Mouse (Mus musculus) forebrain, embryonic 10.5 days (tissue): ENCODE results near the gene Akap11. TPM values are rescaled to one million over a fixed set of nuclear protein-coding genes. Genes with fewer than 3 reads are reported as not detected.
A peak's percentile ranks its signal among the peaks of the same experiment; 100 is the strongest.

Experiments used
- DNase-seq: peaks from one replicate; pipeline ENCODE4 v3.0.0-alpha.2; 2017; ENCODE audit warnings: low spot score; ENCODE audit errors: extremely low spot score
- H3K27ac ChIP-seq: fragments of 300-500 bp; sonication (generic); 2 replicates; pipeline ENCODE4 v1.5.1; 2016; ENCODE audit warnings: mild to moderate bottlenecking
- H3K27me3 ChIP-seq: fragments of 300-500 bp; sonication (generic); 2 replicates; pipeline ENCODE4 v1.6.1; 2016; ENCODE audit warnings: mild to moderate bottlenecking; ENCODE audit not compliant: poor library complexity, severe bottlenecking
- H3K36me3 ChIP-seq: fragments of 300-500 bp; sonication (generic); replicated peaks from 2 replicates; pipeline ENCODE4 v1.6.1; 2016; ENCODE audit warnings: mild to moderate bottlenecking, moderate library complexity
- H3K4me1 ChIP-seq: fragments of 300-500 bp; sonication (generic); 2 replicates; pipeline ENCODE4 v1.6.1; 2016
- H3K4me3 ChIP-seq: fragments of 300-500 bp; sonication (generic); 2 replicates; pipeline ENCODE4 v1.5.1; 2016; ENCODE audit warnings: mild to moderate bottlenecking, moderate library complexity
- H3K9me3 ChIP-seq: fragments of 300-500 bp; sonication (generic); 2 replicates; pipeline ENCODE4 v1.6.1; 2016; ENCODE audit warnings: mild to moderate bottlenecking, moderate library complexity
- WGBS: fragments of 180-500 bp; shearing (Covaris S2); methylation state at CpG from one replicate; pipeline ENCODE4 v1.1.7; 2016; 5-methylcytosine and 5-hydroxymethylcytosine counted together
- polyA plus RNA-seq: library from polyadenylated mRNA; unstranded; fragments of >200 nt; fragmentation: Nextera tagmentation; extraction: Ambion mirVana; gene quantifications from 2 replicates; pipeline ENCODE4 v1.2.1, GENCODE M21; 2016

Gene Akap11
- polyA plus RNA-seq, 1 experiment from 2014 or later = 18.7 TPM

DNA sequence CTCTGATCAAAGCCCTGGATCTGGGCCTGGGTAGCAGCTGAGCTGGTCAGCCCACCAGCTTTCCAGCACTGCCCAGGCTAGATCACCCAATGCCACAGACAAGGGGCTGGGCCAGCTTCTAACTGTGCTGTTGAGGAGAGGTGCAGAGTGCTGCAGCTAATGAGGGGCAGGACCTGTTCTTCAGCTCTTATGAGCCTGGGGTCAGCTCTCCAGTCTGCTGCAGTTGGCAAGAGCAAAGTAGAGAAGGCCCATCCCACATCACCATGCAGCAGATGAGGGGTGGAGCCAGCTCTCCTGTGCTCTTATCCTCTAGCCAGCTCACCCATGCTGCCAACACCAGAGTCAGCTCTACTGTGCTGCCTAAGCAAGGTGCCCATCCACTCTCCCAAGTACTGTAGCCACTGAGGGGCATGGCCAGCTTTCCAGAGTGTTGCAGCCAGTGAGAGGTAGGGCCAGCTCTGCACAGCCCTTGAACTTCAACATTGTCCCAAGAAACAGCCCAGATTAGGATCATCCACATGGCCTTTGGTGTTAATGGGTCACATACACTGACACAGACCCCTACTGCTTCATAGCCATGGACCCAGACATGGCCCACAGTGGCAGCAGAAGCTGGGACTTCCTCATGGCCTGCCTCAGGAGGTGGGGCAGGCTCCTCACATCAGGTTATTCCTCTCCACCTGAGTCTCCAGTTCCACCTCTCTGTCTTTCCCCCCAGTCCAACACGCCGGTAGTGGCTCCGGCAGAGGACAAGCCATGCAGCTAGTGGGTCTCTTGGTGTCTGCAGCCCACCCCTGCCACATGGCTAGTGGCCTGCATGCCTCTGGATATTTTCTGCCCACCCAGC lies 10.8 kb downstream of the Akap11 start:
- 96% methylated on average over 3 of the region's 3 CpGs for WGBS
- Histone ChIP-seq H3K36me3 (peaks cover 14% of the 10 kb centered on the region), H3K27ac (no peak overlapping the region; the same call in 1 of the 2 replicates), H3K27me3 (no peaks in the 10 kb centered on the region), H3K4me1 (peaks cover 14% of the 10 kb centered on the region; the same call in 1 of the 2 replicates), H3K4me3 (no peak overlapping the region), H3K9me3 (no peaks in the 10 kb centered on the region)
- DNase-seq = no peak

- Histone ChIP-seq H3K27ac (no peak overlapping the region), H3K9me3 (no peaks in the 10 kb centered on the region), H3K4me1 (peaks cover 14% of the 10 kb centered on the region; the same call in 1 of the 2 replicates), H3K36me3 (peaks cover 21% of the 10 kb centered on the region), H3K27me3 (no peaks in the 10 kb centered on the region), H3K4me3 (no peak overlapping the region)
- 94% methylated on average over 2 of the region's 2 CpGs for WGBS
- no peak for DNase-seq
These were observed 11.5 kb downstream of the Akap11 start for GRCm38 (mm10) chr14:78525059-78525458.

DNA sequence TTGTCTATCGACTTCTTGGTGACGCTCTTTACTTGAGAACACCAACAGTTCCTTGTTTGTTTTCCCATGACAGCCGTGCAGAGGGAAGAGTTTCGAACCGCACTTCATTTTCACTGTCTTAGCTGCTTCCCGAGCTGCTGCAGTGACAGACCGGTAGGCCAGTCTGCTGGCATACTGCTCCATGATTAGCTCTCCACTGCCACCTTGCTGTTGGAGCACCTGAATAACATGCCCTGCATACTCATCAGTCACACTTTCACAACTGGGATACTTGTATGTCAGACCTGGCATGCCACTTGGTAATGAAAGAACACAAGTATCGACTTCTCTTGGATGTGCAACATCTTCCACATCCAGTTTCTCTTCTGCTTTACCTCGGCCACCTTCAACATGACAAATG lies 25.9 kb downstream of the Akap11 start:
- no peak for DNase-seq
- no peaks in the 10 kb centered on the region for H3K4me1 ChIP-seq
- H3K36me3 ChIP-seq = peaks cover 90% of the 10 kb centered on the region
- no peak overlapping the region for H3K4me3 ChIP-seq
- WGBS = 89% methylated on average over 9 of the region's 9 CpGs
- no peaks in the 10 kb centered on the region for H3K9me3 ChIP-seq
- H3K27ac ChIP-seq = no peak overlapping the region
- H3K27me3 ChIP-seq = no peaks in the 10 kb centered on the region

- no peaks in the 10 kb centered on the region for H3K9me3 ChIP-seq
- no peaks in the 10 kb centered on the region for H3K4me1 ChIP-seq
- WGBS = 94% methylated on average over 6 of the region's 6 CpGs
- H3K36me3 ChIP-seq = peaks cover 96% of the 10 kb centered on the region
- no peaks in the 10 kb centered on the region for H3K27me3 ChIP-seq
- H3K4me3 ChIP-seq = no peak overlapping the region
- no peak overlapping the region for H3K27ac ChIP-seq
- no peak for DNase-seq
These were observed 26.8 kb downstream of the Akap11 start for GRCm38 (mm10) chr14:78509791-78510190.

DNA sequence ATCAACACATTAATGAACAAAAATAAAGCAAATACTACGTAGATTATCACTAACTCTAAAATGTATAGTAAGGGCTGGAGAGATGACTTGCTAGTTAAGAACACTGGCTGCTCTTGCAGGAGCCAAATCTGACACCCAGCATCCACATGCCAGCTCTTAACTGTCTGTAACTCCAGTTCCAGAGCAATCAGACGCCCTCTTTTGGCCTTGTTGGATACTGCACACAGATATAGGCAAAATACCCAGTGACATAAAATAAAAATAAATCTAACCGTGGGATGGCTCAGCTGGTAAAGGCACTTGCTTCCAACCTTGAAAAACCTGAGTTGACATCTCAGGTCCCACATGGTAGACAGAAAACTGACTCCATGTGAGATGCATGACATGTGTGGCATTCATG lies 36.0 kb downstream of the Akap11 start:
- DNase-seq = no peak
- H3K9me3 ChIP-seq = no peaks in the 10 kb centered on the region
- no peaks in the 10 kb centered on the region for H3K4me1 ChIP-seq
- peaks cover 66% of the 10 kb centered on the region for H3K36me3 ChIP-seq
- H3K4me3 ChIP-seq = no peak overlapping the region
- 78% methylated on average over 3 of the region's 3 CpGs for WGBS
- H3K27ac ChIP-seq = no peak overlapping the region
- no peaks in the 10 kb centered on the region for H3K27me3 ChIP-seq

DNA sequence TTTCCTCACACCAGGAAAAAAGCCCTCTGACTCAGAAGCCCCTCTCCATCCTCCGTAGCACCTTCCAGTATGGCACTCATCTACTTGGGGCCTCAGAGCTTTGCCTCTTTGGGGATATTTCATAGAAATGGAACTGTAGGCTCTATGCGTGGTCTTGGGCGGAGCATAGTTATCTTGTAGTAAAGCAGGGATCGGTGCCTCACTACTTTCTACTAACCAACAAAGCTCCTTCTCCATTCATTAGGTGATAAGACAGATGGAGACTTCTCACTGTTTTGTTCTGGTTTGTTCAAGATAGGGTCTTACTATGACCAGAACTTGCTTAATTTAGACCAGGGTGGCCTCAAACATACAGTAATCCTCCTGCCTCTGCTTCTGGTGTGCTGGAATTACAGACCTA lies 39.9 kb downstream of the Akap11 start:
- 94% methylated on average over 4 of the region's 4 CpGs for WGBS
- no peak overlapping the region for H3K4me3 ChIP-seq
- H3K27ac ChIP-seq = no peak overlapping the region
- H3K36me3 ChIP-seq = peaks cover 73% of the 10 kb centered on the region
- no peaks in the 10 kb centered on the region for H3K4me1 ChIP-seq
- no peaks in the 10 kb centered on the region for H3K9me3 ChIP-seq
- no peaks in the 10 kb centered on the region for H3K27me3 ChIP-seq
- no peak for DNase-seq

DNA sequence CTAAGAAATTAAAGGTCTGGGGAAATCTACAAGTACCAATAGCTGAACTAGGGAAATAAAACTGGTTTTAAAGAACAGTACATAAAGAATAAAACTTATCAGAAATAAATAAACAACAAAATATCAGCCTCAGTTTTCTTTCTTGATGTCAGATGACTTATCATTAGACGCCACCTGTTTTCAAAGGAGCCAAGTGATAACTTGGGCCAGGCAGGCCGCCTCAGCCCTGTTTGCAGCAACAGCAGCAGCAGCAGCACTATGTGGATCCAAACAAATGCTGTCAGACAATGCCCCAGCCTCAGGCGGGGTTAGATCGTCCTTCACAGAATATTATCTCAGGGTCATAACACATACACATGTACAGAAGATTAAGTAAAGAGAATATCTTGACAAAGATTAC lies 41.4 kb downstream of the Akap11 start:
- Histone ChIP-seq H3K27me3 (no peaks in the 10 kb centered on the region), H3K4me3 (no peak overlapping the region), H3K9me3 (no peaks in the 10 kb centered on the region), H3K36me3 (peaks cover 74% of the 10 kb centered on the region), H3K27ac (no peak overlapping the region), H3K4me1 (no peaks in the 10 kb centered on the region)
- 83% methylated on average over 4 of the region's 4 CpGs for WGBS
- DNase-seq = no peak

DNA sequence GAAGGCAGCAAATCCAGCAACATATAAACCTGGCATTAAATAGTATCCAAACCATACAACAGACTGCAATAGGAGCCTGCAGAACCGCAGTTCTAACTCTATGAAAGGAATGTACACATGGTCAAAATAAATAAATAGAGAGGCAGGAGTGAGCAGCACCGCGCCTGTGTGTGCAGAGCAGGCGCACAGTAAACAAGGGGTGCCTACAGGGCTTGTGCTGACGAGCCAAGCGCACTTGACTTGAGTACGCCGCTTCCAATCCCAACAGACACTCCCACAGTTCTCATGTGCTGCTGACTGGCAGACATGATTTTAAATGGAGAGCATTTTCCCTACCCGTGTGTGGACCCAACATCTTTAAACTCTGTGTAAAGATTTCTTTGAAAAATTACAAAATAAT lies 44.0 kb downstream of the Akap11 start:
- Histone ChIP-seq H3K27me3 (no peaks in the 10 kb centered on the region), H3K36me3 (peaks cover 54% of the 10 kb centered on the region), H3K27ac (no peak overlapping the region), H3K9me3 (no peaks in the 10 kb centered on the region), H3K4me3 (no peak overlapping the region), H3K4me1 (no peaks in the 10 kb centered on the region)
- DNase-seq = no peak
- 91% methylated on average over 9 of the region's 9 CpGs for WGBS

DNA sequence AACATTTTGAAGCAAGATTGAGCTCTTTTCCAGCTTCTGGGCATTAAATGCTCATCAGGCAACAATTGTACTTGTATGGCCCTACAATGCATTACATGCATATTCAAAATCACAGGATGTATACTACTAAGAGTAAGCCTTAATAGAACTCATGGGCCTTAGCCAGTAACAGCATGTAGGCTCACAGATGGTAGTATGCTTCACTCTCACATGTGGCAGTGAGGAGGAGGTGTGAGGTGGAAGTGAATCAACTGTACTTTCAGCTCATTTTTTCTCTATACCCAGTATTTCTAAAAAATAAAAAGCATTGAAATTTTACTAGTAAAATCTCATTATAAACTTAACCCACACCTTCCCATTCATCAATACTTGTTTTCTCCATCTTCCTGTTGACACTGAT lies 45.2 kb downstream of the Akap11 start:
- H3K4me3 ChIP-seq = no peak overlapping the region
- peaks cover 46% of the 10 kb centered on the region for H3K36me3 ChIP-seq
- H3K27me3 ChIP-seq = no peaks in the 10 kb centered on the region
- no peak overlapping the region for H3K27ac ChIP-seq
- no peak for DNase-seq
- H3K9me3 ChIP-seq = no peaks in the 10 kb centered on the region
- H3K4me1 ChIP-seq = no peaks in the 10 kb centered on the region

DNA sequence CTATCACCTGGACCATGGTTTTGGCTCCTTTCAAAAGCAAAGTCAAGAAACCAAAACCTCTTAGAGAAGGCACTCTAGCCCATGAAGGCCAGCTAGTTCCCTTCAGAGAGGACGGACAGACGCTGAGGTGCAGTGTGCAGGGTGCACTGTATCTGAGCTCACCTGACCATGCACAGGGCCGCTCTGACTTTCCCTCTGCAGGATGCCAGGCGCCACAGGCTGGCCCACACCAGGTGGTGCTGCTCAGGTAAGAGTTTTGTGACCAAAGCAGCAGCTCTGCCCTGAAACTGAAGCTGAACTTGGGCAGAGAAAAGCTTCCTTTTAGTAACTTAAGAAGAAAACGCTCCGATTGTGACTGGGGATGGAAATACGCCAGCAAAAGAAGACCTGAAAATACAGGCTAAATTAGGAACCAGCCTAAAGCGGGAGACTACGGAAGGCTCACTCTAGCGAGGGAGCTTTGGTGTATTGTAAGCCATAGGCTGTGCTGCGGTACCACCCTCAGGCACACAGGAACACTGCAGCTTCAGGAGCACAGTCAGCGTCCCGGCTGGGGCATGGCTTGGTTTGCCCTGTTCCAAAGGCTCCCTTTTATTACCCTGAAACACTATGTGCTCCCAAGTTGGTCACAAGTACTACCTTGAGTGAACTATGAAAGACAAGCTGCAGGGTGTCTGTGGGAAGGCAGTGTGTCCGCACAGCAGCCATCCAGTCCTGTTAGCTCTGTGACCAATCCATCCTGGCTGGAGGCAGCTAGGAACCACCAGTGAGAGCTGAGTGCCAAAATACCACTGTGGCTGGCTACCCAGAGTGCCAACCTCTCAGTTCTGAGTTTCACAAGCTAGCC lies 54.0 kb downstream of the Akap11 start:
- Histone ChIP-seq H3K27ac (no peak overlapping the region), H3K4me3 (no peak overlapping the region), H3K36me3 (no peaks in the 10 kb centered on the region), H3K27me3 (no peaks in the 10 kb centered on the region), H3K9me3 (no peaks in the 10 kb centered on the region), H3K4me1 (peaks cover 4% of the 10 kb centered on the region; the same call in 1 of the 2 replicates)
- 24% methylated on average over 14 of the region's 14 CpGs for WGBS
- peak; percentile 35 for DNase-seq

DNA sequence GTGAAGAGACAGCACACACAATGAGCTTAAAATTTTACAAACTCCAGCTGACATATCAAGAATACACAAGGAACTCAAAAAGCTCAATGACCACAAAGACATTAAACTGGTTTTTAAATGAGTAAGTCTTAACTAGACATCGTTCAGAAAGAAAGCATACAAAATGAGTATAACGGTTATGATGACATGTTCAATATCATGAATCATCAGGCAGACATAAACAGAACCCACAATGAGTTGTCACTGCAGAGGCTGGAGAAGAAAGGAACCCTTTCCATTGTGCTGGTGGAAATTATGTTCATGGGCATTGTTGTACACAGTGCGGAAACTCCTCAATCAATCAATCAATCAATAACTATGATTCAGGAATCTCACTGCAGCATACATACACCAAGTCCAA lies 62.5 kb downstream of the Akap11 start:
- H3K4me3 ChIP-seq = no peak overlapping the region
- H3K9me3 ChIP-seq = no peaks in the 10 kb centered on the region
- H3K27ac ChIP-seq = no peak overlapping the region
- no peaks in the 10 kb centered on the region for H3K27me3 ChIP-seq
- H3K36me3 ChIP-seq = no peaks in the 10 kb centered on the region
- 94% methylated on average over 3 of the region's 3 CpGs for WGBS
- no peaks in the 10 kb centered on the region for H3K4me1 ChIP-seq
- DNase-seq = no peak

- H3K4me1 ChIP-seq = no peaks in the 10 kb centered on the region
- no peak overlapping the region for H3K4me3 ChIP-seq
- no peaks in the 10 kb centered on the region for H3K27me3 ChIP-seq
- DNase-seq = no peak
- no peaks in the 10 kb centered on the region for H3K9me3 ChIP-seq
- 92% methylated on average over 4 of the region's 4 CpGs for WGBS
- H3K27ac ChIP-seq = no peak overlapping the region
- no peaks in the 10 kb centered on the region for H3K36me3 ChIP-seq
These were observed 65.9 kb downstream of the Akap11 start for GRCm38 (mm10) chr14:78470714-78471113.

GRCm38 (mm10) chr14:78468991-78469390 lies 67.6 kb downstream of the Akap11 start:
- Histone ChIP-seq H3K4me1 (no peaks in the 10 kb centered on the region), H3K4me3 (no peak overlapping the region), H3K9me3 (no peaks in the 10 kb centered on the region), H3K27ac (no peak overlapping the region), H3K27me3 (no peaks in the 10 kb centered on the region), H3K36me3 (no peaks in the 10 kb centered on the region)
- WGBS = 78% methylated on average over 7 of the region's 7 CpGs
- DNase-seq = no peak
